Mouse (Mus musculus): ENCODE measurements at regions not wholly inside any gene's neighbourhood (a gene's known extent, or its start where the extent isn't known, plus 50 kb on each side); places are given as distances from the start of the nearest gene placed in this dataset.

- ATAC-seq (ENCODE audit: low FRiP score) (peak; percentile 59; the same call in 1 of the 2 replicates), DNase-seq (ENCODE audit: low spot score) (peak; percentile 44)
- no peaks in the 10 kb centered on the region; the same call in 1 of the 2 replicates for H3K4me1 ChIP-seq (replicated peaks; ENCODE audit: control insufficient read depth, insufficient read depth, low read length)
- H3K27ac ChIP-seq (ENCODE audit: low read depth, low read length): no peak overlapping the region
- no peaks in the 10 kb centered on the region for H3K27me3 ChIP-seq (ENCODE audit: control insufficient read depth, insufficient read depth, low read length)
- H3K9ac ChIP-seq (ENCODE audit: low read depth, low read length): no peak overlapping the region
- H3K4me2 ChIP-seq (replicated peaks; ENCODE audit: low read depth, low read length): no peak overlapping the region
- H3K36me3 ChIP-seq (ENCODE audit: control insufficient read depth, insufficient read depth, low read length): no peaks in the 10 kb centered on the region
- no peaks in the 10 kb centered on the region for H3K9me3 ChIP-seq (ENCODE audit: control insufficient read depth, low read length)
- WGBS: 60% methylated on average over 19 of the region's 19 CpGs
- H3K4me3 ChIP-seq (ENCODE audit: low read depth, low read length): no peak overlapping the region
Measured at GRCm38 (mm10) chr17:70917183-70917935, 64.0 kb upstream of the Tgif1 start.

DNA sequence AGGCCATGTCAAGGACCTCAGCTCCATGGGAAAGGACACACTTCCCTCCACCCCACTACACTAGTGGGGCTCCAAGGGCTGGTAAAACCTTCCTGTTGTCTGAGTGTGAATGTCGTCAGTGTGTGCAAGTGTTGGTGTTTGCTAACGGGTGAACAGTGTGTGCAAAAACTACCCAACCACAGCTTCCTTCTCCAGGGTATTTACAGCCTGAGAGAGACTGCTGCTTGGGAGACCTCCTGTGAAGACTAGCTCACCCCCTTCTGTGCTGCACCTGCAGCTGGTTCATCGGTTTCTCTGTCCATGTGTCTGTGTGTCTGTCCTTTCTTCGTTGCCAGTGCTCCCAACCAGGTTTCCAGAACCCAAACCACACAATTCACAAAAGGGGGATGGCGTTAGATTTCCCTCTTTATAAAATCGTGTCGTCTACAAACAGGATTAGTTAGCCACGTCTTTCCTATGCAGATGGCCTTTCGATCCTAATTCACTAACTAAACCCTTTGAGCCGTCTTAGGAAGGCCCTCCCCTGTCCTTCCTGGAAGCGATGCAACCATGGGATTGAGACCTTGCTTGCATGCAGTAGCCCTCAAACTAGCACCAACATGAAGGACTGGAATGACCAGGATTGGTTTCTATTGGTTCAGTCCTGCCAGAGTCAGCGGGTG lies 62.9 kb upstream of the Tgif1 start:
- Histone ChIP-seq H3K36me3 (ENCODE audit: control insufficient read depth, insufficient read depth, low read length) (no peaks in the 10 kb centered on the region), H3K4me2 (replicated peaks; ENCODE audit: low read depth, low read length) (no peak overlapping the region), H3K9ac (ENCODE audit: low read depth, low read length) (no peak overlapping the region), H3K4me1 (replicated peaks; ENCODE audit: control insufficient read depth, insufficient read depth, low read length) (no peaks in the 10 kb centered on the region; the same call in 1 of the 2 replicates), H3K27me3 (ENCODE audit: control insufficient read depth, insufficient read depth, low read length) (no peaks in the 10 kb centered on the region), H3K9me3 (ENCODE audit: control insufficient read depth, low read length) (no peaks in the 10 kb centered on the region), H3K4me3 (ENCODE audit: low read depth, low read length) (no peak overlapping the region), H3K27ac (ENCODE audit: low read depth, low read length) (no peak overlapping the region)
- 53% methylated on average over 12 of the region's 12 CpGs for WGBS
- ATAC-seq (ENCODE audit: low FRiP score) (no peak), DNase-seq (ENCODE audit: low spot score) (no peak)

DNA sequence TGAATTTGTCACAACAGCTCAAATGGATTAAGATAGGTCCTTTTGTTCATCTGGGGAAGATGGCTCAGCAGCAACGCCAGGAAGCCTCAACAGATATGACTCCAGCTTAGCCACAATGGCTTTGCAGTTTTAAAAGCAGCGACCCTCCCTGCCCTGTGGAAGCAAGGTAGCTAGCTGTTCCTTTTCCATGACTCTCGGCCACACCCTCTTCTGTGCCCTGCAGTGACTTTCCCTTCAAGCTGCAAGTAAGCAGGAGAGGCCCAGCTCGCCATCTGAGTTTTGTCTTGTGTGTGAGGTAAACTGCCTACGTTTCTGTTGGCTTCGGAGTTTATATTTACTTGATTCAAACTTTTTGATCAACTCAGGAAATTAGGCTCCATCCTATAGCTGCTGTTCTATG lies 62.1 kb upstream of the Tgif1 start:
- Histone ChIP-seq H3K27ac (ENCODE audit: low read depth, low read length) (no peak overlapping the region), H3K4me3 (ENCODE audit: low read depth, low read length) (no peak overlapping the region), H3K9me3 (ENCODE audit: control insufficient read depth, low read length) (no peaks in the 10 kb centered on the region), H3K27me3 (ENCODE audit: control insufficient read depth, insufficient read depth, low read length) (no peaks in the 10 kb centered on the region), H3K36me3 (ENCODE audit: control insufficient read depth, insufficient read depth, low read length) (no peaks in the 10 kb centered on the region), H3K9ac (ENCODE audit: low read depth, low read length) (no peak overlapping the region), H3K4me2 (replicated peaks; ENCODE audit: low read depth, low read length) (no peak overlapping the region), H3K4me1 (replicated peaks; ENCODE audit: control insufficient read depth, insufficient read depth, low read length) (no peaks in the 10 kb centered on the region; the same call in 1 of the 2 replicates)
- WGBS: 60% methylated on average over 6 of the region's 6 CpGs
- no peak for DNase-seq (ENCODE audit: low spot score)
- ATAC-seq (ENCODE audit: low FRiP score): no peak

GRCm38 (mm10) chr17:70910238-70910637 lies 56.9 kb upstream of the Tgif1 start:
- no peaks in the 10 kb centered on the region for H3K36me3 ChIP-seq (ENCODE audit: control insufficient read depth, insufficient read depth, low read length)
- no peak for ATAC-seq (ENCODE audit: low FRiP score)
- DNase-seq (ENCODE audit: low spot score): no peak
- H3K4me1 ChIP-seq (replicated peaks; ENCODE audit: control insufficient read depth, insufficient read depth, low read length): no peaks in the 10 kb centered on the region
- no peak overlapping the region for H3K4me2 ChIP-seq (replicated peaks; ENCODE audit: low read depth, low read length)
- H3K27me3 ChIP-seq (ENCODE audit: control insufficient read depth, insufficient read depth, low read length): no peaks in the 10 kb centered on the region
- no peak overlapping the region for H3K4me3 ChIP-seq (ENCODE audit: low read depth, low read length)
- H3K9ac ChIP-seq (ENCODE audit: low read depth, low read length): no peak overlapping the region
- H3K27ac ChIP-seq (ENCODE audit: low read depth, low read length): no peak overlapping the region
- WGBS: 79% methylated on average over 2 of the region's 2 CpGs
- no peaks in the 10 kb centered on the region for H3K9me3 ChIP-seq (ENCODE audit: control insufficient read depth, low read length)

DNA sequence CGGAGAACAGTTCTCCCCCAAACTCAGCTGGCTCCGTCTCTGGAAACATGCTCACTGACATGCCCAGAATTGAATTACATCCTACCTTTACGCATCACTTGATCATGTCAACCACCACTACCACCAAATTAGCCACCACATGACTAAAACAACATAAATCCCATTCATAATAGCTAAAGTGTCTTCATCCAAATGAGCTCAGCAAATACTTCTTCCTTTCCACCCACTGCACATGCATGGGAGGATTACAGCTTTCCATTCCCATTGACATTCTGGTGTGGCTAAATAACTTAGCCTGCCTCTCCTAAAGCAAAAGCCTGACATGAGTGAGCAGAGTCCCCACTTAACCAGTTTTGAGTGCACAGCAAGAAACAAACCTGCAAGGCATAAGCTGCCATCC lies 56.2 kb upstream of the Tgif1 start:
- no peak for ATAC-seq (ENCODE audit: low FRiP score)
- H3K4me2 ChIP-seq (replicated peaks; ENCODE audit: low read depth, low read length): no peak overlapping the region

DNA sequence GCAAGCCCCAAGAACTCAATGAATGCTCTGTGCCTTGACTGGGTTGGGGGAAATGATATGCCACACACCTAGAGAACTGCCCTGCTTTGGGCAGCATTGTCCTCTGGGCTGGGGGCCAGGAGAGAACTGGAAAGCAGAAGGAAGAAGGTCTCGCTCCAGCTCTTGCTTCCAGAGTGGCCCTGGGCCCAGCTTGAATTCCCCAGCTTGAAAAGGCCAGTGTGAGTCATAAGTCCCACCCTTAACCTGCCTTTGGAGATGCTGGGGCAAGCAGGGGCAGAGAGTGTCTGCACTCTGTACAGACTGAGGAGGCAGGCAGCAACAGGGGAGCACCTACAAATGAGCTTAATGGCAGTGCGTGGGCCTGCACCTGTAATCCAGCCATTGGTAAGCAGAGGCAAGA lies 55.0 kb upstream of the Tgif1 start:
- H3K27me3 ChIP-seq (ENCODE audit: control insufficient read depth, insufficient read depth, low read length): no peaks in the 10 kb centered on the region
- 88% methylated on average over 2 of the region's 2 CpGs for WGBS

More for the DNA sequence above, 56.2 kb upstream of the Tgif1 start:
- DNase-seq (ENCODE audit: low spot score): no peak
- Histone ChIP-seq H3K9me3 (ENCODE audit: control insufficient read depth, low read length) (no peaks in the 10 kb centered on the region), H3K9ac (ENCODE audit: low read depth, low read length) (no peak overlapping the region), H3K36me3 (ENCODE audit: control insufficient read depth, insufficient read depth, low read length) (no peaks in the 10 kb centered on the region), H3K4me3 (ENCODE audit: low read depth, low read length) (no peak overlapping the region), H3K27me3 (ENCODE audit: control insufficient read depth, insufficient read depth, low read length) (no peaks in the 10 kb centered on the region), H3K4me1 (replicated peaks; ENCODE audit: control insufficient read depth, insufficient read depth, low read length) (no peaks in the 10 kb centered on the region), H3K27ac (ENCODE audit: low read depth, low read length) (no peak overlapping the region)
- 76% methylated on average over 3 of the region's 3 CpGs for WGBS

More for the DNA sequence above, 55.0 kb upstream of the Tgif1 start:
- H3K4me1 ChIP-seq (replicated peaks; ENCODE audit: control insufficient read depth, insufficient read depth, low read length): no peaks in the 10 kb centered on the region
- DNase-seq (ENCODE audit: low spot score): no peak
- no peak overlapping the region for H3K4me3 ChIP-seq (ENCODE audit: low read depth, low read length)
- H3K4me2 ChIP-seq (replicated peaks; ENCODE audit: low read depth, low read length): no peak overlapping the region
- H3K36me3 ChIP-seq (ENCODE audit: control insufficient read depth, insufficient read depth, low read length): no peaks in the 10 kb centered on the region
- no peaks in the 10 kb centered on the region for H3K9me3 ChIP-seq (ENCODE audit: control insufficient read depth, low read length)
- no peak overlapping the region for H3K9ac ChIP-seq (ENCODE audit: low read depth, low read length)
- no peak overlapping the region for H3K27ac ChIP-seq (ENCODE audit: low read depth, low read length)
- ATAC-seq (ENCODE audit: low FRiP score): no peak

Measured in hindbrain, embryonic 11.5 days (tissue).